Mouse (Mus musculus) fat pad, adult 2 months (tissue): ENCODE measurements around the gene Igf2r.
"Not testable (repeated sequence)": the region's sequence is repeated elsewhere in the genome, so short reads cannot be mapped to it uniquely, and the experiment has no call there.

Experiments
- DNase-seq: peaks from one replicate; pipeline ENCODE4 v3.0.0-alpha.2; 2011; ENCODE audit warnings: low read depth, low spot score; ENCODE audit errors: extremely low read depth

Igf2r gene

DNA sequence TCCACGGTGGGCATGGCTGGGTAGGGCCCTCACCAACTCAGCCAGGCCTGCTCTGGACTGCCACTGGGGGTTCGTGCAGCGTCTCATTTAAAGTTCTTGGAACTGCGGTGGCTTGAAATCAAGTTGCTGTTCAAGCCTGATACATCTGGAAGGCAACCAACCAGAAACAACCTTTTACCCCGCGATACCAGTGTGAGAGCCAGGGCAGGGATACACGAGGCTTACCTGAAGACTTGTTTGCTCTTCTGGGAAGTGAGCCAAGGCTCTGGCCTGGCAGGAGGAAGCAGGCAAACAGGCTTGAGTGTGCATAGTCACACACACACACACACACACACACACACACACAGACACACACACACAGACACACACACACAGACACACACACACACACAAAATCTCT is 93.8 kb downstream of the Igf2r start, which contains the start of gene Slc22a1:
Gene Slc22a1, minus strand, starts transcription at position 184 of the 400 bp plus-strand sequence.
- peak; percentile 59 for DNase-seq

- DNase-seq: not testable (repeated sequence)
Measured at GRCm38 (mm10) chr17:12674980-12675379, 94.5 kb downstream of the Igf2r start.

GRCm38 (mm10) chr17:12673871-12674270 is 95.6 kb downstream of the Igf2r start:
- DNase-seq: no peak

- DNase-seq: no peak
Measured at GRCm38 (mm10) chr17:12672285-12672790, 97.1 kb downstream of the Igf2r start.

- DNase-seq: no peak
Measured at GRCm38 (mm10) chr17:12671029-12671605, 98.3 kb downstream of the Igf2r start.

GRCm38 (mm10) chr17:12669363-12669679 is 100.1 kb downstream of the Igf2r start:
- DNase-seq: no peak

DNA sequence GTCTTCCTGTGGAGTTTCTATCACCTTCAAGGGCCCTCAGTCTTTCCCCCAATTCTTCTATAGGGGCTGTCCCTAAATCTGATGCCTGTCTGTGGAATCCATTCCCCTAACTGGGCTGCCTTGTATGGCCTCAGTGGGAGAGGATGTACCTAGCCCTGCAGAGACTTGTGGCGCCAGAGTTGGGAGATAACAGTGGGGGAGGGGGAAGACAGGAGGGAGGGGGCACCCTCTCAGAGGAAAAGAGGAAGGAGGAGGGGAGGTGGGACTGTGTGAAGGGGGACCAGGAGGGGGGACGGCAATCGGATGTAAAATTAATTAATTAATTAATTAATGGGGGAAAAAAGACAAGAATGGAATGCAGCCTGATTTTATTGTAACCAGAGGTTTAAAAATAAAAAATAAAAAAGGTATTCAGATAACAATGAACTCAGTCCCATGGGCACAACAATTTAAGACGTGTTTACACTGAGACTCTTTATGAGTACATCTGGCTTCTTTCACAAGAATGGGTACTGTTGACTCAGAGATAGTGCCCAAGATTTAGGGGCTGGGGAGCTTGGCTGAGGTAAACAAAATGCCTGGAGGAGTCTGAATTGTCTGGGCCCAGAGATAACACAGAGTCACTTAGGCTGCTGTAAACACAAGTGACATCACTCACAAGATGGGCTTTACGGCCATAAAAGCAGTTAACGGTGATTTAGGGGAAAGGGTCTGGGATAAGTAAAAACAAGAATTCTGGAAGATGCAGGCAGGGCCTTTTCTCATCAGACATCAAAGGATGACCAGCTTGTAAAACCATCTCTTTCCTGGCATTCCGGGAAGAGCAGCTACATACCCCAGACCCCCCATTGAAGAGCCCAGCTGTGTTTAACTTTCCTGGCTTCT is 100.7 kb downstream of the Igf2r start:
- no peak for DNase-seq

DNA sequence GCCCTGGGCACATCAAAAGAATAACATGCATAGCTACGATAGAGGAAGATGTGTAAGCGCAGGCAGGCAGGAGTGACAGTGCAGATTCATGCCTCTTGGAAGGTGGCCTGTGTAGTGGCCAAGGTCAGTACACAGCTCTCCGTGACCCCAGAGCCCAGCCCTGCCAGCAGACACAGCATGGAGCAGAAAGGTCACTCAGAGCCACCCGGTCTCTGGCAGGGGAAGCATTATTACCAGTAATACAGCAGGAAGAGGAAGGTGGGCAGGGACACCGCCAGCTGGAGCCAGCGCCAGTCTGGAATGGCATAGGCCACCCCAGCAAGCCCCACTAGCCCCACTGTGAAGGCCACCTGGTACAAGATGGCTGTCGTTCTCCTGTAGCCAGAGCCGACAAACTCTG is 105.3 kb downstream of the Igf2r start:
- DNase-seq: no peak

GRCm38 (mm10) chr17:12660572-12661260 is 108.7 kb downstream of the Igf2r start:
- no peak for DNase-seq

DNA sequence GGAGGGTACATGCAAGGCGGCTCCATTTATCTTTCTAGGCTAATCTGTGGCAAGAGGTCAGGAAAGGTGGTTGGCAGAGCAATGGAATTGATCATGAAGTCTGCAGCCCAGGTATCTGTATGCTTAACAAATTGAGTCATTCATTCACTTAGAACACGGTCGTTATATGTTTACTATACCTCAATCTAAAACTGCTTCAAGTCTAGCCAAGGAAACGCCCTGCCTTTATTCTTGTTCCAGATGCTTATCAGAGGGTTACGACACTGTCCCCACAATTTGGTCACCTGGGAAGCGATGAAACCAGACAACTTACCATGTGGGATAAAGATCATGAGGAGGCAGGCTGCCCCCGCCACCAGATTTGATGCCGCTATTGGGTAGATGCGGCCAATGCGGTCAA is 110.2 kb downstream of the Igf2r start:
- DNase-seq: no peak

DNA sequence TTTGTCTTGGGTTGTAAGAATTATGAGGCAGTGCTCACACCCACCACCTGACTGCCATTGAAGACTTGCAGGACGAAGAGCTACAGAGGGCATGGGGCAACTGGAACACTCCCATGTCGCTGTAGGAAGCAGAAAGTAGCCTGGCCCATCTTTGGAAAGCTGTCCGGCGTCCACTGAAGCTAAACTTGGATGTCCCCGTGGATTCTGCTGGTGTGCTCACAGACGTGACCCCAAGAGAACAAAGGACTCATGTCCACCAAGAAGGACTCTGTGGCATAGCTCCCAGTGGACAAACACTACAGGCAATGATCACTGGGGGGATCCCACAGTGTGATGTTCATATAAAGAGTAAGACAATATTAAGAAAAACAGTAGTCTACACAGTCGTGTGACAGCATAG is 110.7 kb downstream of the Igf2r start:
- DNase-seq: no peak

DNA sequence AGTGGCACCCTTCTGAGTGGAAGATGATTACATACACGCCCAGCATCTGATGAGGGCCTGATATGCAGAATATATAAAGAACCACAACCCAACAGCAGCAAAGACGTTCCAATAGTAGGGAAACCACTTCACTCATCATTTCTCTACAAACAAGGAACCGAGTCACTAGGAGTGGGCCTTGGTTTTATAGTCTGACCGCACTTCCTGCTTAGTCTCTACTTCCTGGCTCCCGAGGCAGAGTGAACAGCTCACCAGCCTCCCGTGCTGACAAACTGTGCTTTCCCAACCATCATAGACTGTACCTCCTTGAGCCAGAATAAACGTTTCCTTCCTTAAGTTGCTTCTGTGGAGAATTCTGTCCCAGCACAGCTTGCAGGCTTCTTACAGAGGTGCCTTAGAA is 113.6 kb downstream of the Igf2r start:
- no peak for DNase-seq

DNA sequence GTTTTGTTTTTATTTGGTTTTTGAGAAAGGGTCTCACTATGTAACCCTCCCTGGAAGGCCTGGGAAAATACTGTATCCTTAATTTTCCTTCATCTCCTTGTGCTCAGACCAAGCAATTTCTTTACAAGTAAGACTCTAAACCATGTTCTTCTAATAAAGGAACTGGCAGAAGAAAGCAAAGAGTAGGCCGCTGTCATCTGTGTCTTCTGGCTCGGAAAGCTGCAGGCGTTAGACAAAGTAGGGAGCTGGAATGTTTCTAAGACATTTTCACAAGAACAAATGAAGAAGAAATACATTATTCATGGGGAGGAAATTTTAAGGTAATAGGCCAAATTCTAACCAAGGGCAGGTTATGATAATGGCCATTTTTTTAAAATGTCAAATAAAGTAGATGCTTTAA is 115.4 kb downstream of the Igf2r start:
- no peak for DNase-seq

- no peak for DNase-seq
Measured at GRCm38 (mm10) chr17:12652604-12653003, 116.9 kb downstream of the Igf2r start.

- no peak for DNase-seq
Measured at GRCm38 (mm10) chr17:12645461-12645860, 124.0 kb downstream of the Igf2r start.

DNA sequence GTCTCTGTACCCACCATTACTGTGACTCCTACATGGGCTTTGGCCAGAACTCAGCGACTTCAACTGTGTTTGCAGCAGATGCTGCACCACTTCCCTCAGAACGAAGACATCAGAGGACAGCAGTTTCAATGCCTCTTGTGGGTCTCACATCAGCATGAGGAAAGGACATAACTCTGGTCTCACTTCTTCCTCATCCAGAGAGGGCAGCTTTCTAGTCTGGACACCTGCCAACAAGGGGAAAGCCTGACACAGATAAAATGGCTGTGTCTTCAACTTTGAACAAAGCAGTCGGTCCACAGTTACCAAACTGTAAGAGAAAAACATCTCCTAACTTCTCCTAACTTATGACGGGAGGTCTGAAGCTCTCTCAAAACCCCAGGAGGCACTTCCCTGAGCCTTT is 128.4 kb downstream of the Igf2r start:
- DNase-seq: no peak

- no peak for DNase-seq
Measured at GRCm38 (mm10) chr17:12639585-12639984, 129.9 kb downstream of the Igf2r start.

- DNase-seq: no peak
Measured at GRCm38 (mm10) chr17:12634814-12635213, 134.7 kb downstream of the Igf2r start.
